Mouse (Mus musculus) hindbrain, embryonic 10.5 days (tissue): Measurements from ENCODE around the gene Col12a1. TPM values are rescaled to one million over a fixed set of nuclear protein-coding genes. Genes with fewer than 3 reads are reported as not detected.

Experiments
- DNase-seq: peaks from one replicate; pipeline ENCODE4 v3.0.0-alpha.2; 2017; ENCODE audit warnings: low spot score
- H3K27ac ChIP-seq: fragments of 300-500 bp; sonication (generic); 2 replicates; pipeline ENCODE4 v1.5.1; 2016; ENCODE audit warnings: mild to moderate bottlenecking, moderate library complexity
- H3K27me3 ChIP-seq: fragments of 300-500 bp; sonication (generic); 2 replicates; pipeline ENCODE4 v1.6.1; 2016; ENCODE audit warnings: mild to moderate bottlenecking; ENCODE audit not compliant: poor library complexity, insufficient read depth, severe bottlenecking
- H3K36me3 ChIP-seq: fragments of 300-500 bp; sonication (generic); 2 replicates; pipeline ENCODE4 v1.6.1; 2016; ENCODE audit warnings: mild to moderate bottlenecking, moderate library complexity
- H3K4me1 ChIP-seq: fragments of 300-500 bp; sonication (generic); replicated peaks from 2 replicates; pipeline ENCODE4 v1.6.1; 2016; ENCODE audit warnings: mild to moderate bottlenecking
- H3K4me3 ChIP-seq: fragments of 300-500 bp; sonication (generic); 2 replicates; pipeline ENCODE4 v1.5.1; 2016; ENCODE audit warnings: mild to moderate bottlenecking, moderate library complexity
- H3K9me3 ChIP-seq: fragments of 300-500 bp; sonication (generic); 2 replicates; pipeline ENCODE4 v1.6.1; 2016; ENCODE audit warnings: mild to moderate bottlenecking, moderate library complexity
- WGBS: fragments of 180-500 bp; shearing (Covaris S2); methylation state at CpG from one replicate; pipeline ENCODE4 v1.1.7; 2016; 5-methylcytosine and 5-hydroxymethylcytosine counted together
- polyA plus RNA-seq: library from polyadenylated mRNA; unstranded; fragments of >200 nt; fragmentation: Nextera tagmentation; extraction: Ambion mirVana; gene quantifications from 2 replicates; pipeline ENCODE4 v1.2.1, GENCODE M21; 2016

Gene Col12a1
- polyA plus RNA-seq, 1 experiment from 2014 or later, result 9.0 TPM

GRCm38 (mm10) chr9:79723090-79723489 is 4.5 kb upstream of the Col12a1 start:
- no peak for DNase-seq
- 35% methylated on average over 5 of the region's 5 CpGs for WGBS
- Histone ChIP-seq H3K36me3 (no peaks in the 10 kb centered on the region), H3K9me3 (peaks cover 4% of the 10 kb centered on the region; the same call in 1 of the 2 replicates), H3K27ac (no peak overlapping the region), H3K27me3 (peaks cover 42% of the 10 kb centered on the region), H3K4me1 (peaks cover 26% of the 10 kb centered on the region), H3K4me3 (no peak overlapping the region)

GRCm38 (mm10) chr9:79721056-79721455 is 2.4 kb upstream of the Col12a1 start:
- WGBS, result 11% methylated on average over 9 of the region's 9 CpGs
- Histone ChIP-seq H3K36me3 (no peaks in the 10 kb centered on the region), H3K4me1 (peaks cover 36% of the 10 kb centered on the region), H3K9me3 (peaks cover 4% of the 10 kb centered on the region; the same call in 1 of the 2 replicates), H3K27me3 (peaks cover 56% of the 10 kb centered on the region), H3K4me3 (no peak overlapping the region), H3K27ac (no peak overlapping the region)
- DNase-seq, result peak; percentile 57

- H3K4me1 ChIP-seq, result peaks cover 36% of the 10 kb centered on the region
- peak overlapping the region; percentile 59 for H3K4me3 ChIP-seq
- H3K27me3 ChIP-seq, result peaks cover 61% of the 10 kb centered on the region
- H3K36me3 ChIP-seq, result no peaks in the 10 kb centered on the region
- WGBS, result 24% methylated on average over 9 of the region's 9 CpGs
- H3K9me3 ChIP-seq, result peaks cover 4% of the 10 kb centered on the region; the same call in 1 of the 2 replicates
- no peak overlapping the region for H3K27ac ChIP-seq
- peak; percentile 42 for DNase-seq
These were observed 1.5 kb upstream of the Col12a1 start for GRCm38 (mm10) chr9:79720143-79720542.

GRCm38 (mm10) chr9:79719451-79719850 is 820 bp upstream of the Col12a1 start:
- Histone ChIP-seq H3K4me1 (peaks cover 43% of the 10 kb centered on the region), H3K27ac (peak overlapping the region; percentile 60), H3K4me3 (peak overlapping the region; percentile 59), H3K36me3 (no peaks in the 10 kb centered on the region), H3K9me3 (peaks cover 4% of the 10 kb centered on the region; the same call in 1 of the 2 replicates), H3K27me3 (peaks cover 66% of the 10 kb centered on the region)
- WGBS, result under 1% methylated on average over 28 of the region's 28 CpGs
- peak; percentile 56 for DNase-seq

- Histone ChIP-seq H3K27me3 (peaks cover 67% of the 10 kb centered on the region), H3K9me3 (peaks cover 4% of the 10 kb centered on the region; the same call in 1 of the 2 replicates), H3K4me3 (peak overlapping the region; percentile 59), H3K4me1 (peaks cover 46% of the 10 kb centered on the region), H3K27ac (peak overlapping the region; percentile 60), H3K36me3 (no peaks in the 10 kb centered on the region)
- DNase-seq, result no peak
- under 1% methylated on average over 22 of the region's 22 CpGs for WGBS
These were observed 675 bp downstream of the Col12a1 start for GRCm38 (mm10) chr9:79717836-79718475.

- Histone ChIP-seq H3K27ac (0 out of 2 replicates have a peak overlapping the region, but pooled peaks have one; percentile 16), H3K36me3 (no peaks in the 10 kb centered on the region), H3K27me3 (peaks cover 67% of the 10 kb centered on the region), H3K4me3 (peak overlapping the region; percentile 59), H3K4me1 (peaks cover 46% of the 10 kb centered on the region), H3K9me3 (peaks cover 4% of the 10 kb centered on the region; the same call in 1 of the 2 replicates)
- DNase-seq, result peak; percentile 69
- 7% methylated on average over 23 of the region's 23 CpGs for WGBS
These were observed 1.5 kb downstream of the Col12a1 start for GRCm38 (mm10) chr9:79716909-79717835.

GRCm38 (mm10) chr9:79716496-79716895 is 2.1 kb downstream of the Col12a1 start:
- no peaks in the 10 kb centered on the region for H3K9me3 ChIP-seq
- WGBS, result 47% methylated on average over 5 of the region's 5 CpGs
- no peaks in the 10 kb centered on the region for H3K36me3 ChIP-seq
- peaks cover 46% of the 10 kb centered on the region for H3K4me1 ChIP-seq
- H3K4me3 ChIP-seq, result peak overlapping the region; percentile 59; the same call in 1 of the 2 replicates
- H3K27me3 ChIP-seq, result peaks cover 62% of the 10 kb centered on the region
- no peak for DNase-seq
- H3K27ac ChIP-seq, result no peak overlapping the region

GRCm38 (mm10) chr9:79714471-79715045 is 4.1 kb downstream of the Col12a1 start:
- no peaks in the 10 kb centered on the region for H3K9me3 ChIP-seq
- no peaks in the 10 kb centered on the region for H3K36me3 ChIP-seq
- H3K4me1 ChIP-seq, result peaks cover 34% of the 10 kb centered on the region
- DNase-seq, result peak; percentile 43
- H3K27me3 ChIP-seq, result peaks cover 44% of the 10 kb centered on the region
- H3K4me3 ChIP-seq, result peak overlapping the region; percentile 37
- peak overlapping the region; percentile 40 for H3K27ac ChIP-seq
- WGBS, result 3% methylated on average over 16 of the region's 16 CpGs

- Histone ChIP-seq H3K4me1 (peaks cover 15% of the 10 kb centered on the region), H3K27me3 (no peaks in the 10 kb centered on the region), H3K36me3 (no peaks in the 10 kb centered on the region), H3K27ac (peak overlapping the region; percentile 37), H3K9me3 (no peaks in the 10 kb centered on the region), H3K4me3 (no peak overlapping the region)
- peak; percentile 30 for DNase-seq
- WGBS, result 59% methylated on average over 11 of the region's 11 CpGs
These were observed 28.7 kb downstream of the Col12a1 start for GRCm38 (mm10) chr9:79689771-79690535.

GRCm38 (mm10) chr9:79689342-79689741 is 29.3 kb downstream of the Col12a1 start:
- Histone ChIP-seq H3K27me3 (no peaks in the 10 kb centered on the region), H3K9me3 (no peaks in the 10 kb centered on the region), H3K4me1 (peaks cover 15% of the 10 kb centered on the region), H3K27ac (peak overlapping the region; percentile 37), H3K36me3 (no peaks in the 10 kb centered on the region), H3K4me3 (no peak overlapping the region)
- DNase-seq, result no peak
- 83% methylated on average over 7 of the region's 7 CpGs for WGBS

- no peak for DNase-seq
- Histone ChIP-seq H3K27me3 (no peaks in the 10 kb centered on the region), H3K27ac (no peak overlapping the region), H3K4me1 (peaks cover 15% of the 10 kb centered on the region), H3K36me3 (no peaks in the 10 kb centered on the region), H3K4me3 (no peak overlapping the region), H3K9me3 (no peaks in the 10 kb centered on the region)
- WGBS, result 84% methylated on average over 3 of the region's 3 CpGs
These were observed 31.4 kb downstream of the Col12a1 start for GRCm38 (mm10) chr9:79687227-79687626.

GRCm38 (mm10) chr9:79686049-79686448 is 32.6 kb downstream of the Col12a1 start:
- no peak overlapping the region for H3K4me3 ChIP-seq
- H3K9me3 ChIP-seq, result no peaks in the 10 kb centered on the region
- DNase-seq, result no peak
- H3K27me3 ChIP-seq, result no peaks in the 10 kb centered on the region
- no peak overlapping the region for H3K27ac ChIP-seq
- no peaks in the 10 kb centered on the region for H3K36me3 ChIP-seq
- H3K4me1 ChIP-seq, result peaks cover 15% of the 10 kb centered on the region
- WGBS, result 43% methylated on average over 1 of the region's 1 CpGs
